Mouse (Mus musculus): ENCODE measurements around the gene Tmem53. TPM values are rescaled to one million over a fixed set of nuclear protein-coding genes. Genes with fewer than 3 reads are reported as not detected.

Gene Tmem53
- 10 to 100 TPM; 25.5 to 27.1 TPM for total RNA-seq (2021)

DNA sequence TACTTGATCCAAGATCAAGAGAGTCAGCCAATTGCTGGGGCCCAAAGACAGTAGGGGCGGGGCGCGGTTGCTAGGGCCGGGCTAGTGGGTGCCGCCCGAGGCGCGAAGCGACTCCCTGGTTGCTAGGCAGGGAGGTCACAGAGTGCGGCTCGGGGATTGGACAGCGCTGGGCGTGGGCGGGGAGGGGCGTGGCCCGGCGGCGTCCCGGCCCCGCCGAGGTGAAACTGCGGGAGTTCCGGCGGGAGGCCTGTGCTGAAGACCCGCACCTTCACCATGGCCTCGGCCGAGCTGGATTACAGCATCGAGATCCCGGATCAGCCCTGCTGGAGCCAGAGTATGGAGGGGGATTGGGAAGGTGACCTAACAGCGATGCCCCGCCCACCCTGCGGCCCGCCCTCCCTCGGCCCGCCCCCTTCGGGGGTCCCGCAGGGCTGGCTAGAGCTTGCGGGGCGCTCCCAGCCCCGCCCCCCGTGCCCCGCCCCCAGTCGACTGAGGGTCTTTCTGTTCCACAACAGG is at the start of gene Tmem53, which contains the start of gene Armh1:
Gene Tmem53 (plus strand): TSS at position 151 of the 516 bp plus-strand sequence.
Gene Armh1 (minus strand): TSS at position 325 of the 516 bp plus-strand sequence.
- peak; percentile 95 for DNase-seq

DNA sequence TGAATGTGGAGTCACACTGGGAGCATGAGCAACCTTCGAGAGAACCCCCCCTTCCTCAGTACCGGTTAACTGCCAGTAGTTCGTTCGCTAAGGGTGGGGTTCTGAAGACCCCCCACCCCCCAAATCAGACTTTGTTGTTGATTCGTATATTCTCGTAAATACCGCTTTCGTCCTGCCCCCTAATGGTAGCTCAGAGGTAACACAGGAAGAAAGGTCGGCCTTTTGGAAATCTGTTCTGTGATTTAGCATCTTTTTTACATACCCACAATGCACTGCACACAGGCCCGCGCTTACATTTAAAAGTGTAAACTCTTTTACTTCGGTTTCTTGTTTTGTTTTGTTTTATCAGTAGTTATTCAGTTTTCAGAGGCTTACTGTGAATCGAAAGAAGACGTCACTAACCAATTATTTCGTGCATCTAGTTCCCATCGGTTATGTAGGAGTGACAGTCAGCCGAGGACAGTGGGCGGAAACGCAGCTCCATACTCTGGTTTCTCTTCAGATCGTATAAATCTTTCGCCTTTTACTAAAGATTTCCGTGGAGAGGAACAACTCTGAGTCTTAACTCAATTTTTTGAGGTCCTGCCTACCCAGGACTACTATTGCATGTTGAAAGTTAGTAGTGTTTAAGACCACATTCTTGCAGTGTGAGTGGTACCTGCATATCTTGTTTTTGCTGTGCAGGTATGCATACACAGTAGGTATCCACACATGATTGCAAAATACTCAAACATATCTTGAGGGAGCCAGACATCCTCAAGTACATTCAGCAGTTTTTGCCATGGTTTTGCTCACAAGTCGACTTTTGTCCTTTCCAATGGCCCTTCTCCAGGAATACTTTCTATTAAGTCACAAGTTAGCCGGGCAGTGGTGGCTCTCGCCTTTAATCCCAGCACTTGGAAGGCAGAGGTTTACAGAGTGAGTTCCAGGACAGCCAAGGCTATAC is 49.4 kb upstream of the Tmem53 start:
- peak; percentile 54 for DNase-seq

DNA sequence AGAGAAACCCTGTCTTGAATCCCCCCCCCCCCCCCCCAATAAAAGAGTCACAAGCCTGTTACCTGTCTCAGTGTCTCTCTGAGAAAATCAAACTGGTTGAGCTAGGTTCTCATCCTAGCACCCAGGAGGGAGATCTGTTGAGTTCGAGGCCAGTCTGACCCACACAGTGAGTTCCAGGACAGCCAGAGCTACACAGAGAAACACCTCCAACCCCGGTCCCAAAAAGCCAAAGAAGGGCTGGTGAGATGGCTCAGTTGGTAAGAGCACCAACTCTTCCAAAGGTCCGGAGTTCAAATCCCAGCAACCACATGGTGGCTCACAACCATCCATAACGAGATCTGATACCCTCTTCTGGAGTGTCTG is 48.8 kb upstream of the Tmem53 start:
- no peak for DNase-seq

DNA sequence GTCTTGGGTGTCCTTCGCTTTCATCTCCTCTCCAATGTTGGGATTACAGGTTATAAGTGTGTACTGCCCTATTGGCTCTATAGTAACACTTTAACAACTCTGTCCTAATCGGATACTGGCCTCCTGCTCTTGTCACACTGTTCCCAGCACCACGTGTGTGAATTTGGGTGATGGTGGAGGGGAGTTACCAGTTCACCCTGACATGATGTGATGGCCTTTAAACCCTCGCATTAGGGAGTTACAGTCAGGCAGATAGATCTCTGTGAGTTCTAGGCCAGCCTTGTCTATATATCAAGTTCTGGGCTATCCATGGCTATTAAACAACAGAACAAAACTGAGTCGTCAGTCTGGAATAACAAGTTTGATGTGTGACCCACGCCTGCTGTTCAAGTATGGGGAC is 42.2 kb upstream of the Tmem53 start:
- no peak for DNase-seq

- DNase-seq: peak; percentile 90
Measured at GRCm38 (mm10) chr4:117210147-117211074, 41.3 kb upstream of the Tmem53 start.

- DNase-seq: no peak
Measured at GRCm38 (mm10) chr4:117214250-117214649, 37.5 kb upstream of the Tmem53 start.

DNA sequence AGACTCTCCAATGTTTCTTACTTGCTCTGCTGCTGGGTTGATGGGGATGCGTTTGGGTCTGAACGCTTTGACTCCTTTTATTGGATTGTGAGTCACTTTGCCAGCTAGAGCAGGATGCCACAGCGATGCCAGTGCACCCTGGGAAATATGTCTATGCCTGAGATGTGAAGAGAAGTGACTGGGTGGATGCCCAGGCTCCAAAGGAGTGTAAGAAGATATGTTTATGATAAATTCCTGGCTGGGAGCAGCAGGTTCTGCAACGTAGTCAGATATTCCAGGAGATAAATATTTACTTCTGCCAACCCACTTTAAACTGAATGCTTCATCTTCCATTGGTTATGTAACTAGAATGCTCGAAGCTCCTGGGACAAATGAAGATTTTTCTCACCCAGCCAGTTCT is 34.7 kb upstream of the Tmem53 start:
- DNase-seq: no peak

GRCm38 (mm10) chr4:117218517-117219219 is 33.1 kb upstream of the Tmem53 start:
- DNase-seq: peak; percentile 67

- DNase-seq: no peak
Measured at GRCm38 (mm10) chr4:117220741-117221515, 30.8 kb upstream of the Tmem53 start.

DNA sequence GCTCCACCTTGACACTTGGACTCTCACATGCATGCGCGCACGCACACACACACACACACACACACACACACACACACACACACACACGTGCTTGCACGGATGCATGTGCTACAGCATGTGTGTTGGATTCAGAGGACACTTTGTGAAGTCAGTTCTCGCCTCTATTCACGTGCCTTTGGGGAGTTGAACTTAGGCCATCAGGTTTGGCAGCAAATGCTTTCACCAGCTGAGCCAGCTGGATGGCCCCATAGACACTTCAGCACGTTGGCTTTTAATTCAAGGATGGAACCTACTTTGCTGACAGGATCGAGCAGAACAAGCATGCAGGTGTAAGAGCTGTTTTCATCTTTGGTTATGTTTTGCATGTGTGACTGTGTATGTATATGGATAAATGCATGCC is 29.9 kb upstream of the Tmem53 start:
- no peak for DNase-seq

GRCm38 (mm10) chr4:117223001-117223400 is 28.8 kb upstream of the Tmem53 start:
- no peak for DNase-seq

GRCm38 (mm10) chr4:117224122-117224521 is 27.6 kb upstream of the Tmem53 start:
- DNase-seq: no peak

- no peak for DNase-seq
Measured at GRCm38 (mm10) chr4:117225250-117225649, 26.5 kb upstream of the Tmem53 start.

GRCm38 (mm10) chr4:117229590-117229989 is 22.2 kb upstream of the Tmem53 start:
- DNase-seq: no peak

DNA sequence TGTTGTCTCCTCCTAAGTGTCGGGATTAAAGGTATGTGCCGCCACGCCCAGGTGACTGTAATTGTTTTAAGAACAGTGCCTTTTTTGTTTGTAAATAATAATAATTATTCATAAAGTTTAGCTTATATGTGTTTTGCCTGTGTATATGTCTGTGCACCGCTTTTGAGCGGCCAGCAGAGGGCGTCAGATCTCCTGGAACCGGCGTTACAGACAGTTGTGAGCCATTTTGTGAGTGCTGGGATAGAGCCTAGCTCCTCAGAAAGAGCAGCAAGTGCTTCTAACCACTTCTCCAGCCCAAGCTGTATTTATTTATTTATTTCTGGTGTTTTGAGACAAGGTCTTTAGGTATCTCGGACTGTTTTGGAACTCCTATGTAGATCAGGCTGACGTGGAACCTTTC is 21.4 kb upstream of the Tmem53 start:
- no peak for DNase-seq

DNA sequence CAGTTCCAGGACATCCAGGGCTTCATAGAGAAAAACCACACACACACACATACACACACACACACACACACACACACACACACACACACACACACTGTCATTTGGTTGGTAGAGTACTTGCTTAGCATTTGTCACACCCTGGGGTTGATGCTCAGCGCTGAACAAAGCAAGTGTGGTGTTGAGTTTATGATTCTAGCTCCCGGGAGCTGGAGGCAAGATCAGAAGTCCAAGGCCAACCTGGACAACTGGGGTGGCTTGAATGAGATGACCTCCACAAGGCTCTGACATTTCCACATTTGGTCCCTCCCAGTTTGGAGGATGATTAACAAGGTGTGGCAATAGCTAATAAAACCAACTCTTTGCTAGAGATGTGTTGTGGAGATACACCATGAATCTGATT is 20.5 kb upstream of the Tmem53 start:
- no peak for DNase-seq

DNA sequence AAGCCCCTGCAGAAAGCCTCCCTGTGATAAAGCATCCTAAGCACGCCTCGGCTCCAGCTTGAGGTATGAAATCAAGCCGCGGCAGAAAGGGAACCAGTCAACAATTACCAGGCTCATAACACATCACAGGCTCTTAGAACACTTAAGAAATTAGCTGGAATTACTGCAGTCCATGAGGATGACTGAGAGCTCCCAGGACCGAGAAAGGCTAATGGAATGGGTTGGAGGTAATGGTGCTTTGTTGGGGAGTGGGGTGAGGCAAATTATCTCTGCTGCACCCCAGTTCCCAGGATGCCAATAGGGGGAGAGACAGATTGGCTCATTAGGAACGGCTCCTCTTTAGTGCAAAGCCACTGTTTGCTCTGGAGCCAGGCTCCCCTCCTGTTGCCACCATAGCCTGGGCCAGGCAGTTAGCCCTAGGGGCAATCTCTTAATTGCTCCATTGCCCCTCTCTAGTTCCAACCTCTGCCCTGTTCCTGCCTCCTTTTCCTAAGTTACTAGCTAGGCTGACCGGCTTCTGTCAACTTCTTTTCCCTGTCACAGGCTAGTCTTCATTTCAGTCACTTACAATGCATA is 17.5 kb upstream of the Tmem53 start:
- DNase-seq: no peak

- peak; percentile 17 for DNase-seq
Measured at GRCm38 (mm10) chr4:117235822-117236221, 15.9 kb upstream of the Tmem53 start.

DNA sequence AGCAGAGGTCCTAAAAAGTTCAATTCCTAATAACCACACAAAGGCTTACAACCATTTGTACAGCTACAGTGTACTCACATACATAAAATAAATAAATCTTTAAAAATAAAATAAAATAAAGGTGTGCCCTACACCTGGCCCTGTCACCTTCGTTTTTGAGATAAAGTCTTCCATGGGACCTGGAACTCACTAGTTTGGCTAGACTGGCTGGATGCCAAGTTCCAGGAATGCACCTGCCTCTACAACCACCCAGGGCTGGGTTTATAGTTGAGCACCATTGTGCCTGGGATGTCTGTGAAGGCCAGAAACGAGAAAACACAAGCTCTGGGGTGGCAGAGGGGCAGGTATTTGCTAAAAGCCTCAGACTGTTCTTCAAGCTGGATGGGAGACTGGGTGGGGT is 12.6 kb upstream of the Tmem53 start:
- no peak for DNase-seq

DNA sequence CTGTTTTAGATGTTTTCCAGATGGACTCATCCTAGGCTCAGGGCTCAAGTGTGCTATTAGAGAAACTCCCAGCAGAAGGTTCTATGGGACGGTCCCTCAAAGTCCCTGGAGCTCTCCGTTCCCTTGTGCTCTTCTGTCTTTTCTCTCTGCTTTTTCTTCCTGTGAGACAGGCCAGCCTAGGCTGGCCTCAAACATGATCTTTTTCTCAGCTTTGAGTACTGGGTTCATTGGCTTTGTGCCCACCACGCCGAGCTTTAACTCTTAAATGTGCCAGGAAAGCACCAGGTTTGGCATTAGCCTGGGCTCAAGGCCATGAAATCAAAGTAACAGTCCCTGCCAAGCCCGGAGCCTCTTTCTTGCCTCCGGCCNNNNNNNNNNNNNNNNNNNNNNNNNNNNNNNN is 10.9 kb upstream of the Tmem53 start:
- DNase-seq: no peak

DNA sequence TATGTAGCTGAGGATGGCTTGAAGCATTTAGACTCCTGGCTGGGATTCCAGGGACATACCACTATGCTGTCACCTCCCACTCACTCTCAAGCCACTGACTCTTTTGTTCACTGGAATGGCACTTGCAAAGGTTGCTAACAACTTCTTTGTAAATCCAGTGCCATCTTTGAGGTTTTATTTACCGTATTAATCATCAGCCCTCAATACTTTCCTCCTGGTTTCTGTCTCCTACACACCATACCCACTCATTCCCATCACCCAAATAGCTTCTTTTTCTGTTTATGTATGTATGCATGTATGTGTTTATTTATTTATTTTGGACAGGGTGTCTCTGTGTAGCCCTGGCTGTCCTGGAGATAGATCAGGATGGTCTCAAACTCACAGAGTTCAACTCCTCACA is 769 bp upstream of the Tmem53 start:
- DNase-seq: no peak
